Mouse (Mus musculus) lung, postnatal 14 days (tissue): ENCODE measurements around the gene Gm44503.

Experiments
- DNase-seq: peaks from one replicate; pipeline ENCODE4 v3.0.0; 2021

Gm44503 gene

DNA sequence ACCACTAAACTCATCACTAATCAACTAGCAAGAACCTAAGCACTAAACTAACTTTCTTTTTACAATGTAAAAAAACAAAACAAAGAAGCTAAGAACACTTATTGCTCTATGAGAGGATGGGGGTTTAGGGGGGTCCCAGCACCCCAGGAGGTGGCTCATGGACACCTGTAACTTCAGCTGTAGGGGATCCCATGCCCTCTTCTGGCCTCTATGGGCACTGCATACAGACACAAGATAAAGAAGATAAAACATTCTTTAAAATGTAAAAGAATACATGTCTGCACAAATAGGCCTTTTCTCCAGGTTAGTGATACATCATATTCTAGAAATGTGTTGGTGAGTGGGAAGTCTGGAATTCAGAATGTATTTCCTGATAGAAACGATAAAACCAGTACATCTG lies 74.8 kb downstream of the Gm44503 start:
- DNase-seq: no peak

DNA sequence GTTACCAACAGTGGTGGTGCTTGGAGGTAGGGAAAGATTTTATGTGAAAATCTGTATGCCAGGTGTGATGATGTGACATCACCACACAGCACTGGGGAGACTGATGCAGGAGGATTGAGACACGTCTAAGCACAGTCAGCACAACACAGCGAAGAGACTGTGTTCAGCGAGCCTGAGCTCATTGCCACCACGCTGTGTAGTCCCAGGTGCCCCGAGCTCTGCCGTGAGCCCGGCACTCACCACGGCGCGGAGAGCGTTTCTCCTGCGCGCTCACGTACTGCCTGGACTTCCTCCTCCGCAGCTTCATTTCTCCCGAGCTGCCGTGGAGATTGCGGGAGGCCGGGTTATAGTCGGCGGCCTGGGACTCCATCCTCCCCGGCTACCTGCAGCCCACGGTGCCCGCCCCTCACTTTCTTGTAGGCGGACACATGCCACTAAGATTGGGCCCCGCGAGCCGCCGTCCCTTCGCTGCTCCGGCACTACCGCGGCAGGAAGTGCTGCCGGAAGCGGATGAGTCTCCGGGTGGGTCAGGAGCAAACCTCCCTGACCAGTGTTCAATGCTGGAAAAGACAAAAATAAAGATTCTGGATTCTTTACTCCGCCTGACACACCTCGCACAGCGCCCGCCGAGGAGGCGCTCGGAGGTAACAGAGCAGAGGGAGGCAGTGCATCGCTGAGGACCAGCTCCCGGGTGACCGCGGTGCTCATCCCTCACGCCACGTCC lies 80.7 kb downstream of the Gm44503 start:
- DNase-seq: peak; percentile 93

DNA sequence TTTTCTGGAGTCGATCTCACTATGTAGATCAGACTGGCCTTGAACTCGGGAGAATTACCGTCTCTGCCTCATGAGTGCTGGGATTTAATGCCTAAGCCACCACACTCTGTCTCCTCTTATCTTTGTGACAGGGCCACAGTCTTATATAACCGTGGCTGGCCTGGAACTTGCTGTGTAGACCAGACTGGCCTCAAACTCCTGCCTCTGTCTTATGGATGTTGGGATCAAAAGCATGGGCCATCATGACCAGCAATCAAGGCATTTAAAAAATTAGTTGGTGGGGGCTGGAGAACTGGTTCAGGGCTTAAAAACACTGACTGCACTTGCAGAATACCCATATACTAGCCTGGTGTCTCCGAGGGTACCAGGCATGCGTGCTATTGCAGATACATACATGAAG lies 81.4 kb downstream of the Gm44503 start, which contains the start of gene Pigb:
Gene Pigb (minus strand): TSS at position 299 of the 400 bp plus-strand sequence.
- no peak for DNase-seq

- peak; percentile 94 for DNase-seq
Observed at GRCm38 (mm10) chr9:73044146-73045079, 85.8 kb downstream of the Gm44503 start, which contains the start of gene Rab27a. Gene Rab27a (plus strand): TSS chr9:73044854.

DNA sequence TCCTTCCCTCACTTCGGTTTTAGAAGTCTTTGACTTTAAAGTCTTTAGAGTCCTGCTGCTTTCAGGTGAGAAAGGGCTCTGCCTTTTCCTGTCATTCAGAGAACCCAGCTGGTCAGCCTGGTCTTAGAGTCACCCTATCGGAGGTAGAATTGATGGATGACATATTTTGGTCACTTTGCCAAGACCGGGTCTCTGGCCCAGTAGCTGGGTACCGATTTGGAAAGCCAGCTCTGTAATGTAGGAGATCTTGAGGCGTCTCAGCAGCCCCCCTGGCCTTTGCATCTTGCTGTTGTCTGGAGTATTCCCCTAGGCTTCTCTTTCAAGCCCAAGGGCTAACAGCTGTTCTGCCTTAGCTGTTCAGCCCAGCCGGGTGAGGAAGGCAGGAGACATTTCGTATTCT lies 86.6 kb downstream of the Gm44503 start:
- DNase-seq: no peak

GRCm38 (mm10) chr9:73045711-73046110 lies 87.1 kb downstream of the Gm44503 start:
- no peak for DNase-seq

- DNase-seq: no peak
Observed at GRCm38 (mm10) chr9:73047906-73048305, 89.3 kb downstream of the Gm44503 start.

DNA sequence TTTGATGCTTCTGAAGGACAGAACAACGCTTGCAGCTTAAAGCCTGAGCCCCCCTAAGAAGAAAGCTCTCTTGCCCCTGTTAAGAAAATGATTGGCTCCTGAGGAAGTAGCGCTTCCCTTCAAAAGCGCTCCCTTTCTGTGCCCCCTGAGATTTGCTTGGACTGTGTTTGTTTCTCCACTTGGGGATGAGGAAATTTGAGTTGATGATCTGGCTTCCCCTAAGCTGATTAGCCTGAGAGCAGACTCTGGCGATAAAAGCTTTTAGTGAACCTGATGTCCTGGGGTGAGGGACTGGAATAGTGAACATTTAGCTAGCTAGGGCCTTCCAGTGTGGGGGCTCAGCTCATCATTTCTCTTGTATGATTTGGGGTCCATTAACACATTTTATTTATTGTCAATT lies 90.3 kb downstream of the Gm44503 start:
- DNase-seq: no peak

- no peak for DNase-seq
Observed at GRCm38 (mm10) chr9:73049833-73050232, 91.2 kb downstream of the Gm44503 start.

- DNase-seq: no peak
Observed at GRCm38 (mm10) chr9:73050606-73051005, 92.0 kb downstream of the Gm44503 start.

DNA sequence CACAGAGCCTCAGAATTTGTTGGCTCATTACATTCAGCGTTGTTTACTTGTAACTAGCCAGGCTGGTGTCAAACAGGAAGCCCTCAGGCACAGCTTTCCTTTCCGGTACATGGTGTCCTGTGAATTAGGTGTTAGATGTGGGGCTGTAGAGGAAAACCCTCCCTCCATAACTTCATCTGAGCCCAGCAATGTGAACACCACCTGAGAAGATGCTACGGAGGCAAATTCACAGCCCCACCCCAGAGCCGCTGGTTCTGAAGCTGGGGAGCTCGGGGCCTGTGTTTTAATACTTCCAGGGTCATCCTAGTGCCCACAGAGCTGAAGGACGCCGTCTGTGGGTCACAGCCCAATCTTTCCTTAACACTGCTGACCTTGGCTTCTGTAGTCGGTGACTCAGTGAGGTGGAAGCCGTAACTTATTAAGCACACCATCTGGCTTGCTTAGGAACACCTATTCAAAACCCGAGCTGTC lies 96.8 kb downstream of the Gm44503 start:
- no peak for DNase-seq

DNA sequence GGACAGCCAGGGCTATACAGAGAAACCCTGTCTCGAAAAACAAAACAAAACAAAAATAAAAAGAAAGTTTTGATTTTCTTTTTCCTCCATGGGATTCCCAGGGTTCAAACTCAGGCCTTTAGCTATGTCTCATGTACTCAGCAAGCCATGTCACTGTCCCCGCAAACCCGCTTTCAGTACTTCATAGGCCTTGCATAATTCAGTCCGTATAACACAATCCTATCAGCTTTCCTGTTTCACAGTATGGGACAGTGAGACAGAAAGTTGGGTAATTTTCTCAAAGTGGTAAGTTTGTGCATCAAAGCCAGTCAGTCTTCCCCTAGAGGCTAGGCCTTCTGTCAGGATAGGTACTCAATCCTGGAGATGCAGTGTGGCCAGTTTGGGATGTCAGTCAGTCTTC lies 100.6 kb downstream of the Gm44503 start:
- DNase-seq: no peak

DNA sequence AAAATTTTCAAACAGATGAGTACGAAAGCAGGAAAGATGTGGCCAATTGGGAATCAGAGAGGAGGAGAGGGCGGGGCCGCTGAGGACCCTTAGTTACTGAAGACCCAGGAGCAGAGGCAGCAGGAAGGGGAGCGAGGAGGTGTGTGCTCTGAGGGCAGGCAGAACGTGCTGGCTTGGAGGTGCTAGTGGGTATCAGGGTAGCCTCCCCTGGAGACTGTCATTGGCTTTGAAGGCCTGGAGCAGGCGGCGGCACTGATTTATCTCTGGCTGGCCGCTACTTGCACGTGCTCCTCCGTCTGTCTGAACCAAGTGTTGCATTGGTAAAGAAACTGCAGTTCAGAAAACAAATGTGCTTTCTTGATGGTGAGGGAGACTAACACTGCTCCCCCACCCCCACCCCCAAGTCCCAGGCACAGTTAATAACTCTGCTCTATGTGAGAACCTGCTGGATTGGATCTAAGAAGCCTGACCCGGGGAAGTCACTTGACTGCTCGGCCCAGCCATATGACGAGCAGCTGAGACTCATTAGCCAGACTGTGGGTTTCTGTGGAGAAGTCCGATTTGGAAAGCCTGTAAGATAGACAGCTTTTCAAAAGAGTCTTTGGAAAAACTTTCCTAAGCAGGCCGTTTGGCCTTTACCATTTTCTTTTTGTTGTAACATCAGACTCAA lies 105.1 kb downstream of the Gm44503 start:
- DNase-seq: no peak
